27 mouse cellular contexts compared by ENCODE assay signal in the genomic region with DNA sequence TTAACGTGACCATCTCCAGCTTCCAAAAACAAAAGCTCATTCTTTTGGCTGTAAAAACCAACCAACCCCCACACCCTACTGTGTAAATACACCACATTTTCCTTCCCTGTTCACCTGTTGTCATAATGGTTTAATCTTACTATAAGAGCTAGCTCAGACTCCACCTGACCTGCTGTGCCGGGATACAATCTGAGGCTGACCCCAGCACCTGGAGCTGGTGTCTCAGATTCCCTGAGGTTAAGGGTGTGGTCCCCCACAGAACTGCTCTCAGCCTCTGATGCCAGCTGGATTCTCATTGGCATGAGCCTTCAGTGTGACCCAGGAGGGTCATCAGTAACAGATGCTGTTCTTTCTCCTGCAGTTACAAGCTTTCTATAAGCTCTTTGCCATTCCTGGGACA. TPM values are rescaled to one million over a fixed set of nuclear protein-coding genes. Genes with fewer than 3 reads are reported as not detected.
DNase-seq lines count a peak whose midpoint lies in the region; ATAC-seq and TF ChIP-seq lines count a peak whose summit lies in the region.
"Had no signal": no experiment of that assay in that cellular context is flagged by ENCODE, and none has a peak within 500 bp of the region (broad histone marks: within the 10 kb centered on the region; RNA-seq: fewer than 3 reads in every experiment).

No protein-coding gene starts in this region.

- no peak overlapping the region for H3ac ChIP-seq in myocyte (ENCODE audit: control insufficient read depth, insufficient read length)

- no peak for TF ChIP-seq POLR2A in myocyte (IDR thresholded peaks at IDR 0.05; ENCODE audit: insufficient read length, low read depth)

- no peaks in the 10 kb centered on the region for H3K79me2 ChIP-seq in myocyte (ENCODE audit: control insufficient read depth, insufficient read depth)

- no peak overlapping the region for H3K9ac ChIP-seq in forebrain, embryonic 11.5 days (ENCODE audit: low read length)
- H3K9ac ChIP-seq in lung, postnatal 0 days (replicated peaks; ENCODE audit: low read depth), result no peak overlapping the region
- no peak overlapping the region for H3K9ac ChIP-seq in stomach, postnatal 0 days (ENCODE audit: low read length)
- H3K9ac ChIP-seq in hindbrain, embryonic 12.5 days, result no peak overlapping the region
- H3K9ac ChIP-seq: forebrain, embryonic 12.5 days; forebrain, embryonic 15.5 days; hindbrain, embryonic 13.5 days had no signal

- H3K9me3 ChIP-seq in forebrain, embryonic 11.5 days (ENCODE audit: control insufficient read depth, low read length), result no peaks in the 10 kb centered on the region
- no peaks in the 10 kb centered on the region for H3K9me3 ChIP-seq in forebrain, embryonic 10.5 days
- H3K9me3 ChIP-seq in lung, postnatal 0 days (ENCODE audit: low read length), result no peaks in the 10 kb centered on the region
- H3K9me3 ChIP-seq in stomach, postnatal 0 days (ENCODE audit: control insufficient read depth, low read length), result no peaks in the 10 kb centered on the region
- no peaks in the 10 kb centered on the region for H3K9me3 ChIP-seq in hindbrain, embryonic 12.5 days (replicated peaks)
- H3K9me3 ChIP-seq in heart, embryonic 10.5 days, result no peaks in the 10 kb centered on the region
- H3K9me3 ChIP-seq: forebrain, embryonic 12.5 days; forebrain, embryonic 15.5 days; hindbrain, embryonic 13.5 days had no signal

- no peak for ATAC-seq in forebrain, embryonic 11.5 days (replicated peaks; ENCODE audit: low FRiP score)
- peak; percentile 69 for ATAC-seq in lung, postnatal 0 days
- peak; percentile 79 for ATAC-seq in stomach, postnatal 0 days (ENCODE audit: low FRiP score, low TSS enrichment)
- ATAC-seq in hindbrain, embryonic 12.5 days (ENCODE audit: low FRiP score), result no peak
- ATAC-seq: forebrain, embryonic 15.5 days; hindbrain, embryonic 16.5 days had no signal

- no peaks in the 10 kb centered on the region for H3K36me3 ChIP-seq in forebrain, embryonic 11.5 days (ENCODE audit: control insufficient read depth, insufficient read depth, low read length)
- no peaks in the 10 kb centered on the region for H3K36me3 ChIP-seq in forebrain, embryonic 10.5 days (replicated peaks)
- H3K36me3 ChIP-seq in lung, postnatal 0 days (ENCODE audit: insufficient read depth, low read length), result no peaks in the 10 kb centered on the region
- H3K36me3 ChIP-seq in myocyte (ENCODE audit: control insufficient read depth, insufficient read depth), result no peaks in the 10 kb centered on the region
- H3K36me3 ChIP-seq in stomach, postnatal 0 days (ENCODE audit: control insufficient read depth, insufficient read depth, low read length), result no peaks in the 10 kb centered on the region
- H3K36me3 ChIP-seq in hindbrain, embryonic 12.5 days, result no peaks in the 10 kb centered on the region
- no peaks in the 10 kb centered on the region for H3K36me3 ChIP-seq in heart, embryonic 10.5 days
- H3K36me3 ChIP-seq: forebrain, embryonic 12.5 days; forebrain, embryonic 15.5 days; hindbrain, embryonic 13.5 days had no signal

- TF ChIP-seq EP300 in lung, postnatal 0 days (IDR thresholded peaks at IDR 0.05), result no peak
- TF ChIP-seq EP300 in stomach, postnatal 0 days (optimal IDR thresholded peaks at IDR 0.05), result no peak

- H3K4me2 ChIP-seq in forebrain, embryonic 11.5 days (ENCODE audit: low read depth, low read length, severe bottlenecking), result no peak overlapping the region
- no peak overlapping the region for H3K4me2 ChIP-seq in lung, postnatal 0 days (replicated peaks; ENCODE audit: low read depth, low read length)
- no peak overlapping the region for H3K4me2 ChIP-seq in myocyte (ENCODE audit: low read depth)
- no peak overlapping the region for H3K4me2 ChIP-seq in stomach, postnatal 0 days (replicated peaks; ENCODE audit: low read depth)
- no peak overlapping the region for H3K4me2 ChIP-seq in hindbrain, embryonic 12.5 days (replicated peaks)
- H3K4me2 ChIP-seq: forebrain, embryonic 12.5 days; forebrain, embryonic 15.5 days; heart, embryonic 11.5 days; hindbrain, embryonic 13.5 days had no signal

- peak; percentile 44 for DNase-seq in forebrain, embryonic 11.5 days (ENCODE audit: low spot score)
- DNase-seq in forebrain, embryonic 10.5 days (ENCODE audit: extremely low spot score, low spot score), result no peak
- peak; percentile 46 for DNase-seq in lung, postnatal 0 days (ENCODE audit: low spot score)
- no peak for DNase-seq in lung, postnatal 14 days
- DNase-seq in stomach, postnatal 0 days (ENCODE audit: low spot score), result peak; percentile 28
- no peak for DNase-seq in heart, embryonic 10.5 days (ENCODE audit: low spot score)
- DNase-seq: adrenal gland, adult 2 months; adrenal gland, postnatal 14 days; B cell, adult 2 months; cerebellum, adult 11 months; cerebellum, adult 2 months; cerebellum, adult 9-11 months; cerebellum, postnatal 36 days; gastrocnemius, postnatal 10 days; gastrocnemius, postnatal 36 days; heart, adult 2 months had no signal

- no peak for TF ChIP-seq CTCF in lung, postnatal 0 days (IDR thresholded peaks at IDR 0.05)
- TF ChIP-seq CTCF in stomach, postnatal 0 days (IDR thresholded peaks at IDR 0.05; ENCODE audit: low read depth), result no peak

- 70% methylated on average over 2 of the region's 2 CpGs for WGBS in forebrain, embryonic 11.5 days
- 71% methylated on average over 2 of the region's 2 CpGs for whole genome bisulfite sequencing in forebrain, embryonic 10.5 days
- WGBS in lung, postnatal 0 days, result 56% methylated on average over 2 of the region's 2 CpGs
- whole genome bisulfite sequencing in stomach, postnatal 0 days, result 48% methylated on average over 2 of the region's 2 CpGs
- WGBS in hindbrain, embryonic 12.5 days, result 73% methylated on average over 2 of the region's 2 CpGs
- 70% methylated on average over 2 of the region's 2 CpGs for WGBS in heart, embryonic 10.5 days

- H3K27me3 ChIP-seq in forebrain, embryonic 11.5 days (ENCODE audit: control insufficient read depth, insufficient read depth, low read length), result no peaks in the 10 kb centered on the region
- no peaks in the 10 kb centered on the region for H3K27me3 ChIP-seq in forebrain, embryonic 10.5 days (ENCODE audit: poor library complexity, severe bottlenecking)
- H3K27me3 ChIP-seq in lung, postnatal 0 days (replicated peaks; ENCODE audit: insufficient read depth, low read length), result no peaks in the 10 kb centered on the region
- peaks cover 6% of the 10 kb centered on the region for H3K27me3 ChIP-seq in myocyte (ENCODE audit: control insufficient read depth, insufficient read depth, insufficient read length)
- no peaks in the 10 kb centered on the region for H3K27me3 ChIP-seq in stomach, postnatal 0 days (ENCODE audit: control insufficient read depth, insufficient read depth, low read length)
- H3K27me3 ChIP-seq in hindbrain, embryonic 12.5 days, result no peaks in the 10 kb centered on the region
- H3K27me3 ChIP-seq in heart, embryonic 10.5 days (ENCODE audit: insufficient read depth, poor library complexity, severe bottlenecking), result no peaks in the 10 kb centered on the region; the same call in 1 of the 2 replicates
- H3K27me3 ChIP-seq: forebrain, embryonic 12.5 days; forebrain, embryonic 15.5 days; hindbrain, embryonic 13.5 days had no signal

- no peak overlapping the region for H3K27ac ChIP-seq in forebrain, embryonic 11.5 days (ENCODE audit: low read depth, low read length)
- no peak overlapping the region for H3K27ac ChIP-seq in forebrain, embryonic 10.5 days
- H3K27ac ChIP-seq in lung, postnatal 0 days (ENCODE audit: low read length), result no peak overlapping the region
- no peak overlapping the region for H3K27ac ChIP-seq in stomach, postnatal 0 days (replicated peaks)
- H3K27ac ChIP-seq in hindbrain, embryonic 12.5 days, result no peak overlapping the region
- no peak overlapping the region for H3K27ac ChIP-seq in heart, embryonic 10.5 days
- H3K27ac ChIP-seq: forebrain, embryonic 12.5 days; forebrain, embryonic 15.5 days; heart, adult 2 months had no signal

- no peak overlapping the region for H3K4me3 ChIP-seq in forebrain, embryonic 11.5 days (ENCODE audit: low read depth, low read length)
- H3K4me3 ChIP-seq in forebrain, embryonic 10.5 days, result no peak overlapping the region
- no peak overlapping the region for H3K4me3 ChIP-seq in lung, postnatal 0 days (ENCODE audit: low read depth, low read length)
- H3K4me3 ChIP-seq in myocyte, result no peak overlapping the region
- no peak overlapping the region for H3K4me3 ChIP-seq in stomach, postnatal 0 days (ENCODE audit: low read depth, low read length)
- H3K4me3 ChIP-seq in hindbrain, embryonic 12.5 days, result no peak overlapping the region
- no peak overlapping the region for H3K4me3 ChIP-seq in heart, embryonic 10.5 days
- H3K4me3 ChIP-seq: forebrain, embryonic 12.5 days; forebrain, embryonic 15.5 days; heart, adult 2 months; hindbrain, embryonic 13.5 days had no signal

- H3K4me1 ChIP-seq in forebrain, embryonic 11.5 days (replicated peaks; ENCODE audit: control insufficient read depth, insufficient read depth, low read length), result no peaks in the 10 kb centered on the region
- H3K4me1 ChIP-seq in forebrain, embryonic 10.5 days, result no peaks in the 10 kb centered on the region; the same call in 1 of the 2 replicates
- no peaks in the 10 kb centered on the region for H3K4me1 ChIP-seq in lung, postnatal 0 days (ENCODE audit: insufficient read depth, low read depth, low read length)
- H3K4me1 ChIP-seq in stomach, postnatal 0 days (replicated peaks; ENCODE audit: control insufficient read depth, insufficient read depth), result no peaks in the 10 kb centered on the region
- H3K4me1 ChIP-seq in hindbrain, embryonic 12.5 days, result no peaks in the 10 kb centered on the region
- H3K4me1 ChIP-seq in heart, embryonic 10.5 days, result no peaks in the 10 kb centered on the region
- H3K4me1 ChIP-seq: forebrain, embryonic 15.5 days; hindbrain, embryonic 13.5 days had no signal

RNA-seq across cellular contexts. Expression of a gene that starts 15.8 kb away (rescaled TPM):
- polyA plus RNA-seq in forebrain, embryonic 11.5 days (2014; fragmentation: Nextera tagmentation; extraction: Ambion mirVana), result not detected in 2 replicates
- polyA plus RNA-seq in forebrain, embryonic 10.5 days (2016; fragmentation: Nextera tagmentation; extraction: Ambion mirVana), result not detected in 2 replicates
- not detected in 2 replicates for polyA plus RNA-seq in lung, postnatal 0 days (2015; fragmentation: Nextera tagmentation; extraction: Ambion mirVana)
- not detected for polyA plus RNA-seq in myocyte (2012; fragmentation: generic; extraction: Trizol)
- not detected in 2 replicates for polyA plus RNA-seq in stomach, postnatal 0 days (2015; fragmentation: Nextera tagmentation; extraction: Ambion mirVana)
- not detected in 2 replicates for polyA plus RNA-seq in hindbrain, embryonic 12.5 days (2016; fragmentation: Nextera tagmentation; extraction: Ambion mirVana)
- polyA plus RNA-seq in heart, embryonic 10.5 days (2016; fragmentation: Nextera tagmentation; extraction: Ambion mirVana), result not detected in 2 replicates
- polyA plus RNA-seq: adrenal gland, adult 2 months; cerebellum, adult 2 months; embryonic facial prominence, embryonic 11.5 days; embryonic facial prominence, embryonic 14.5 days; forebrain, embryonic 12.5 days; forebrain, embryonic 15.5 days; heart, adult 2 months; heart, embryonic 11.5 days; heart, embryonic 14.5 days; heart, postnatal 0 days; hindbrain, embryonic 13.5 days; hindbrain, embryonic 16.5 days had no signal

RNA-seq across cellular contexts. Expression of a gene that starts 27.1 kb away (rescaled TPM):
- not detected in 2 replicates for polyA plus RNA-seq in forebrain, embryonic 11.5 days (2014; fragmentation: Nextera tagmentation; extraction: Ambion mirVana)
- polyA plus RNA-seq in forebrain, embryonic 10.5 days (2016; fragmentation: Nextera tagmentation; extraction: Ambion mirVana), result not detected in 2 replicates
- 0.11 and 0.19 TPM in 2 replicates for polyA plus RNA-seq in lung, postnatal 0 days (2015; fragmentation: Nextera tagmentation; extraction: Ambion mirVana)
- not detected for polyA plus RNA-seq in myocyte (2012; fragmentation: generic; extraction: Trizol)
- polyA plus RNA-seq in stomach, postnatal 0 days (2015; fragmentation: Nextera tagmentation; extraction: Ambion mirVana), result not detected in 2 replicates
- polyA plus RNA-seq in hindbrain, embryonic 12.5 days (2016; fragmentation: Nextera tagmentation; extraction: Ambion mirVana), result not detected in 2 replicates
- not detected in 2 replicates for polyA plus RNA-seq in heart, embryonic 10.5 days (2016; fragmentation: Nextera tagmentation; extraction: Ambion mirVana)
- polyA plus RNA-seq: adrenal gland, adult 2 months; cerebellum, adult 2 months; embryonic facial prominence, embryonic 11.5 days; embryonic facial prominence, embryonic 14.5 days; forebrain, embryonic 12.5 days; forebrain, embryonic 15.5 days; heart, adult 2 months; heart, embryonic 11.5 days; heart, embryonic 14.5 days; heart, postnatal 0 days; hindbrain, embryonic 13.5 days; hindbrain, embryonic 16.5 days had no signal

RNA-seq across cellular contexts. Expression of a gene that starts 27.2 kb away (rescaled TPM):
- not detected in 2 replicates for polyA plus RNA-seq in forebrain, embryonic 11.5 days (2014; fragmentation: Nextera tagmentation; extraction: Ambion mirVana)
- polyA plus RNA-seq in forebrain, embryonic 10.5 days (2016; fragmentation: Nextera tagmentation; extraction: Ambion mirVana), result not detected in 2 replicates
- polyA plus RNA-seq in lung, postnatal 0 days (2015; fragmentation: Nextera tagmentation; extraction: Ambion mirVana), result not detected in 2 replicates
- polyA plus RNA-seq in myocyte (2012; fragmentation: generic; extraction: Trizol), result not detected
- polyA plus RNA-seq in stomach, postnatal 0 days (2015; fragmentation: Nextera tagmentation; extraction: Ambion mirVana), result 0.17 TPM in 1 of 2 replicates, not detected in the other
- 0.16 TPM in 1 of 2 replicates, not detected in the other for polyA plus RNA-seq in hindbrain, embryonic 12.5 days (2016; fragmentation: Nextera tagmentation; extraction: Ambion mirVana)
- polyA plus RNA-seq in heart, embryonic 10.5 days (2016; fragmentation: Nextera tagmentation; extraction: Ambion mirVana), result 0.33 TPM in 1 of 2 replicates, not detected in the other
- polyA plus RNA-seq: adrenal gland, adult 2 months; cerebellum, adult 2 months; embryonic facial prominence, embryonic 14.5 days; forebrain, embryonic 12.5 days; forebrain, embryonic 15.5 days; heart, adult 2 months; heart, embryonic 11.5 days; heart, embryonic 14.5 days; heart, postnatal 0 days; hindbrain, embryonic 16.5 days had no signal

RNA-seq across cellular contexts. Expression of a gene that starts 41.8 kb away (rescaled TPM):
- polyA plus RNA-seq in forebrain, embryonic 11.5 days (2014; fragmentation: Nextera tagmentation; extraction: Ambion mirVana), result not detected in 2 replicates
- polyA plus RNA-seq in forebrain, embryonic 10.5 days (2016; fragmentation: Nextera tagmentation; extraction: Ambion mirVana), result 0.05 TPM in 1 of 2 replicates, not detected in the other
- polyA plus RNA-seq in lung, postnatal 0 days (2015; fragmentation: Nextera tagmentation; extraction: Ambion mirVana), result 0.11 and 0.12 TPM in 2 replicates
- 0.05 TPM for polyA plus RNA-seq in myocyte (2012; fragmentation: generic; extraction: Trizol)
- 0.11 and 0.15 TPM in 2 replicates for polyA plus RNA-seq in stomach, postnatal 0 days (2015; fragmentation: Nextera tagmentation; extraction: Ambion mirVana)
- polyA plus RNA-seq in hindbrain, embryonic 12.5 days (2016; fragmentation: Nextera tagmentation; extraction: Ambion mirVana), result 0.12 TPM in 1 of 2 replicates, not detected in the other
- polyA plus RNA-seq in heart, embryonic 10.5 days (2016; fragmentation: Nextera tagmentation; extraction: Ambion mirVana), result not detected in 2 replicates
- polyA plus RNA-seq: cerebellum, adult 2 months; embryonic facial prominence, embryonic 14.5 days; heart, adult 2 months; heart, embryonic 11.5 days; heart, embryonic 14.5 days had no signal

RNA-seq across cellular contexts. Expression of a gene that starts 44.8 kb away (rescaled TPM):
- 18.0 and 23.2 TPM in 2 replicates for polyA plus RNA-seq in forebrain, embryonic 11.5 days (2014; fragmentation: Nextera tagmentation; extraction: Ambion mirVana)
- 29.2 and 29.4 TPM in 2 replicates for polyA plus RNA-seq in forebrain, embryonic 10.5 days (2016; fragmentation: Nextera tagmentation; extraction: Ambion mirVana)
- 16.1 and 19.2 TPM in 2 replicates for polyA plus RNA-seq in lung, postnatal 0 days (2015; fragmentation: Nextera tagmentation; extraction: Ambion mirVana)
- polyA plus RNA-seq in myocyte (2012; fragmentation: generic; extraction: Trizol), result 48.2 TPM
- 12.2 and 15.8 TPM in 2 replicates for polyA plus RNA-seq in stomach, postnatal 0 days (2015; fragmentation: Nextera tagmentation; extraction: Ambion mirVana)
- polyA plus RNA-seq in hindbrain, embryonic 12.5 days (2016; fragmentation: Nextera tagmentation; extraction: Ambion mirVana), result 24.6 and 25.8 TPM in 2 replicates
- 20.4 and 24.5 TPM in 2 replicates for polyA plus RNA-seq in heart, embryonic 10.5 days (2016; fragmentation: Nextera tagmentation; extraction: Ambion mirVana)

Comparison
In these comparisons a context has a peak if more than half of its experiments do, and no peak if none do; other contexts are left out.
1. DNase-seq: peak in forebrain, embryonic 11.5 days (single experiment), lung, postnatal 0 days (single experiment) and stomach, postnatal 0 days (single experiment); none in forebrain, embryonic 10.5 days (single experiment), lung, postnatal 14 days (single experiment) and heart, embryonic 10.5 days (single experiment).
2. ATAC-seq: peak in lung, postnatal 0 days (single experiment) and stomach, postnatal 0 days (single experiment); none in forebrain, embryonic 11.5 days (single experiment) and hindbrain, embryonic 12.5 days (single experiment).